11 mouse cellular contexts compared by ENCODE assay signal in the genomic region with DNA sequence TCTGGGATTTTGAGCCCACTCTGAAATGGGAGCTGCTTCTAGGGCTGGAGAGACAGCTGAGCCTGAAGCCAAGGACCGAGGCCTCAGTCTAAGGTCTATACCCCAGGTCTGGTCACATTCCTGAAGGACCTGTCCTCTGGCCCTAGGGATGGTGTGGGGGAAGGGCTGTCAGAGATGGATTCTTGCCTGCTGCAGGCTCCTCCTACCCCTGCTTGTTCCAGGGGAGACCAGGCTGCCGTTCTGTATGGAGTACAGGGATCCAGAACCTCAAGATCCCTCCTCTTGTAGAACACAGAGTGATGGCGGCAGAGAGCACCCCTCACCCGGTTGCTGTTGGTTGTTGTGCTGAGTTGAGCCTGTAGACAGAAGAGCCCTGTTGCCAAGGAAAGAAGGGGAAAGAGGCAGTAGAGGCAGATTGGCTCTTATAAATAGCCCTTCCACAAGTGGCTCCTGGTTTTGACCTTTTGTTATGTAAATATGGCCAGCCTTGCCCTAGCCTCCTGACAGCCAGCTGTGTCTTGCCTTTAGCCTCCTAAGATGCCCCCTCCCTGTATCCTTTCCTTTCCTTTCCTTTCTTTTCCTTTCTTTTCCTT. TPM values are rescaled to one million over a fixed set of nuclear protein-coding genes. Genes with fewer than 3 reads are reported as not detected.
A peak's percentile ranks its signal among the peaks of the same experiment; 100 is the strongest.
DNase-seq lines count a peak whose midpoint lies in the region; ATAC-seq lines count a peak whose summit lies in the region.
"Had no signal": no experiment of that assay in that cellular context is flagged by ENCODE, and none has a peak within 500 bp of the region (broad histone marks: within the 10 kb centered on the region; RNA-seq: fewer than 3 reads in every experiment).

No protein-coding gene starts in this region.

- no peak overlapping the region for H3K4me3 ChIP-seq in hindbrain, embryonic 12.5 days
- H3K4me3 ChIP-seq in hindbrain, embryonic 16.5 days (ENCODE audit: low read length): no peak overlapping the region
- no peak overlapping the region for H3K4me3 ChIP-seq in liver, embryonic 12.5 days
- H3K4me3 ChIP-seq: hindbrain, embryonic 15.5 days had no signal

- H3K27me3 ChIP-seq in hindbrain, embryonic 12.5 days: no peaks in the 10 kb centered on the region
- no peaks in the 10 kb centered on the region for H3K27me3 ChIP-seq in hindbrain, embryonic 16.5 days (replicated peaks; ENCODE audit: control insufficient read depth, insufficient read depth, low read length)
- no peaks in the 10 kb centered on the region for H3K27me3 ChIP-seq in liver, embryonic 12.5 days (replicated peaks)
- H3K27me3 ChIP-seq: hindbrain, embryonic 15.5 days had no signal

- peak overlapping the region; percentile 35; the same call in 1 of the 2 replicates for H3K27ac ChIP-seq in hindbrain, embryonic 12.5 days
- H3K27ac ChIP-seq in hindbrain, embryonic 16.5 days (ENCODE audit: low read depth, low read length): no peak overlapping the region
- H3K27ac ChIP-seq in liver, embryonic 12.5 days: no peak overlapping the region
- H3K27ac ChIP-seq: hindbrain, embryonic 15.5 days had no signal

- no peaks in the 10 kb centered on the region for H3K9me3 ChIP-seq in hindbrain, embryonic 12.5 days (replicated peaks)
- no peaks in the 10 kb centered on the region for H3K9me3 ChIP-seq in hindbrain, embryonic 16.5 days (ENCODE audit: control insufficient read depth, low read length)
- no peaks in the 10 kb centered on the region for H3K9me3 ChIP-seq in liver, embryonic 12.5 days (replicated peaks)
- H3K9me3 ChIP-seq: hindbrain, embryonic 15.5 days had no signal

- no peak overlapping the region; the same call in 1 of the 2 replicates for H3K4me2 ChIP-seq in hindbrain, embryonic 12.5 days (replicated peaks)
- no peak overlapping the region for H3K4me2 ChIP-seq in hindbrain, embryonic 16.5 days (ENCODE audit: low read length)
- H3K4me2 ChIP-seq in liver, embryonic 12.5 days: peak overlapping the region; percentile 48
- H3K4me2 ChIP-seq: hindbrain, embryonic 15.5 days had no signal

- peaks cover 36% of the 10 kb centered on the region for H3K4me1 ChIP-seq in hindbrain, embryonic 12.5 days
- H3K4me1 ChIP-seq in hindbrain, embryonic 16.5 days (ENCODE audit: control insufficient read depth, insufficient read depth, low read depth, low read length): peaks cover 21% of the 10 kb centered on the region
- peaks cover 74% of the 10 kb centered on the region for H3K4me1 ChIP-seq in liver, embryonic 12.5 days

- no peak for ATAC-seq in hindbrain, embryonic 12.5 days (ENCODE audit: low FRiP score)
- ATAC-seq in hindbrain, embryonic 16.5 days: no peak
- ATAC-seq in liver, embryonic 12.5 days: no peak
- ATAC-seq in inflammation-experienced regulatory T-cells, adult 6 months: no peak

- WGBS in hindbrain, embryonic 12.5 days: 22% methylated on average over 4 of the region's 4 CpGs
- WGBS in hindbrain, embryonic 16.5 days: 16% methylated on average over 4 of the region's 4 CpGs
- 46% methylated on average over 4 of the region's 4 CpGs for WGBS in liver, embryonic 12.5 days (ENCODE audit: insufficient replicate concordance)

- H3K36me3 ChIP-seq in hindbrain, embryonic 12.5 days: peaks cover 29% of the 10 kb centered on the region
- peaks cover 22% of the 10 kb centered on the region for H3K36me3 ChIP-seq in hindbrain, embryonic 16.5 days (ENCODE audit: control insufficient read depth, insufficient read depth, low read length)
- peaks cover 39% of the 10 kb centered on the region for H3K36me3 ChIP-seq in liver, embryonic 12.5 days

- peak; percentile 52 for DNase-seq in ES-CJ7 (ENCODE audit: low read depth, low spot score)
- peak; percentile 53 for DNase-seq in embryo, embryonic 10 days (ENCODE audit: low spot score)
- no peak for DNase-seq in layer of hippocampus, postnatal 10 days (ENCODE audit: low spot score in 2 of 2)
- DNase-seq: adrenal gland, adult 8-10 months; layer of hippocampus, postnatal 36 days; lung, postnatal 14 days had no signal

- H3K9ac ChIP-seq in hindbrain, embryonic 12.5 days: 0 out of 2 replicates have a peak overlapping the region, but pooled peaks have one; percentile 9
- H3K9ac ChIP-seq in hindbrain, embryonic 16.5 days (ENCODE audit: low read depth, low read length): no peak overlapping the region
- peak overlapping the region; percentile 6 for H3K9ac ChIP-seq in liver, embryonic 12.5 days
- H3K9ac ChIP-seq: hindbrain, embryonic 15.5 days had no signal

RNA-seq across cellular contexts. Expression of a gene that starts 20.7 kb away (rescaled TPM):
- polyA plus RNA-seq in hindbrain, embryonic 12.5 days (2016; fragmentation: Nextera tagmentation; extraction: Ambion mirVana): 12.3 and 13.8 TPM in 2 replicates
- 6.1 and 7.1 TPM in 2 replicates for polyA plus RNA-seq in hindbrain, embryonic 16.5 days (2015; fragmentation: Nextera tagmentation; extraction: Ambion mirVana)
- 4.8 and 5.3 TPM in 2 replicates for polyA plus RNA-seq in liver, embryonic 12.5 days (2016; fragmentation: Nextera tagmentation; extraction: Ambion mirVana)
- 1 to 10 TPM in 1 of 3 experiments, under 1 TPM in 2; 0.72 to 1.8 (median 0.83) TPM for polyA plus RNA-seq in inflammation-experienced regulatory T-cells, adult 6 months (2017; shearing (Covaris generic))
- total RNA-seq in layer of hippocampus, postnatal 10 days (2021): 1 to 10 TPM; 6.1 to 6.2 TPM

RNA-seq across cellular contexts. Expression of a gene that starts 21.8 kb away (rescaled TPM):
- 19.6 and 23.0 TPM in 2 replicates for polyA plus RNA-seq in hindbrain, embryonic 12.5 days (2016; fragmentation: Nextera tagmentation; extraction: Ambion mirVana)
- 85.8 and 111 TPM in 2 replicates for polyA plus RNA-seq in hindbrain, embryonic 16.5 days (2015; fragmentation: Nextera tagmentation; extraction: Ambion mirVana)
- polyA plus RNA-seq in liver, embryonic 12.5 days (2016; fragmentation: Nextera tagmentation; extraction: Ambion mirVana): 4.7 and 5.3 TPM in 2 replicates
- polyA plus RNA-seq in inflammation-experienced regulatory T-cells, adult 6 months (2017; shearing (Covaris generic)): 10 to 100 TPM; 16.9 to 42.0 (median 36.2) TPM
- 100 to 1,000 TPM; 103 to 127 TPM for total RNA-seq in layer of hippocampus, postnatal 10 days (2021)

RNA-seq across cellular contexts. Expression of a gene that starts 45.7 kb away (rescaled TPM):
- 1.3 and 2.0 TPM in 2 replicates for polyA plus RNA-seq in hindbrain, embryonic 12.5 days (2016; fragmentation: Nextera tagmentation; extraction: Ambion mirVana)
- 1.7 and 1.9 TPM in 2 replicates for polyA plus RNA-seq in hindbrain, embryonic 16.5 days (2015; fragmentation: Nextera tagmentation; extraction: Ambion mirVana)
- polyA plus RNA-seq in liver, embryonic 12.5 days (2016; fragmentation: Nextera tagmentation; extraction: Ambion mirVana): 0.12 and 0.17 TPM in 2 replicates
- under 1 TPM in 1 of 3 experiments, not detected in 2; 0.07 TPM for polyA plus RNA-seq in inflammation-experienced regulatory T-cells, adult 6 months (2017; shearing (Covaris generic))
- total RNA-seq in layer of hippocampus, postnatal 10 days (2021): 1 to 10 TPM; 2.7 to 2.9 TPM

RNA-seq across cellular contexts. Expression of a gene that starts 51.7 kb away (rescaled TPM):
- 346 and 373 TPM in 2 replicates for polyA plus RNA-seq in hindbrain, embryonic 12.5 days (2016; fragmentation: Nextera tagmentation; extraction: Ambion mirVana)
- 294 and 296 TPM in 2 replicates for polyA plus RNA-seq in hindbrain, embryonic 16.5 days (2015; fragmentation: Nextera tagmentation; extraction: Ambion mirVana)
- 275 and 283 TPM in 2 replicates for polyA plus RNA-seq in liver, embryonic 12.5 days (2016; fragmentation: Nextera tagmentation; extraction: Ambion mirVana)
- polyA plus RNA-seq in inflammation-experienced regulatory T-cells, adult 6 months (2017; shearing (Covaris generic)): 100 to 1,000 TPM; 241 to 356 (median 330) TPM
- total RNA-seq in layer of hippocampus, postnatal 10 days (2021): 100 to 1,000 TPM; 173 to 178 TPM

Comparison
In these comparisons a context has a peak if more than half of its experiments do, and no peak if none do; other contexts are left out.
1. DNase-seq: peak in ES-CJ7 (single experiment) and embryo, embryonic 10 days (single experiment); none in layer of hippocampus, postnatal 10 days (0 of 2).